Mouse (Mus musculus): ENCODE measurements at regions not wholly inside any gene's neighbourhood (a gene's known extent, or its start where the extent isn't known, plus 50 kb on each side); places are given as distances from the start of the nearest gene placed in this dataset.

DNA sequence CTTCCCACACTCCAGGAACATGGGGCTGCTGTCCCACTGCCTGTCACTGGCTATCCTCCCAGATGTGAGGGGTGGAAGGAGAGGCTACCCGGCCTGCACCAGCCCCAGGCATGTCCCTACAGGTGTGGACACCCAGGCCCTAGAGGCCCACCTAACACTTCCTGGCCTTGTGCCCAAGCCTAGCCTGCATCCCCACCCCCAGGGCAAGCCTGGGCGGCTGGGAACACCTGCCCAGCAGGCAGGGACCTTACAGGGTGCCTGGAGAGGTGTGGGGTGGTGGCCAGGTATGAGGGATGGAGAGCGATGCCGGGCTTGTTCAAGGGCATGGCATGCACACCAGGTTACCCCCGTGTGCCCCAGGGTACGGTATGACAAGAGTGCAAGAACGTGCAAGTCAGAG lies 76.3 kb upstream of the Wnt4 start:
- TF ChIP-seq POLR2A (IDR thresholded peaks at IDR 0.05; ENCODE audit: control insufficient read depth, low read depth, low read length) (no peak), CTCF (IDR thresholded peaks at IDR 0.05; ENCODE audit: control insufficient read depth, insufficient read depth, insufficient replicate concordance, low read depth, low read length) (no peak)

Measured in testis, adult 2 months (tissue).